19 mouse cellular contexts compared by ENCODE assay signal in genomic region chr2:67797561-67797960, GRCm38 (mm10).
"Had no signal": no experiment of that assay in that cellular context is flagged by ENCODE, and none has a peak within 500 bp of the region (broad histone marks: within the 10 kb centered on the region; RNA-seq: fewer than 3 reads in every experiment).

No protein-coding gene starts in this region.

- H3K36me3 ChIP-seq: midbrain, embryonic 10.5 days; midbrain, embryonic 12.5 days; neural tube, embryonic 13.5 days; neural tube, embryonic 15.5 days; stomach, embryonic 15.5 days had no signal

- H3K9ac ChIP-seq: lung, embryonic 14.5 days; midbrain, embryonic 12.5 days; neural tube, embryonic 13.5 days; neural tube, embryonic 15.5 days; stomach, embryonic 15.5 days had no signal

- ATAC-seq: midbrain, embryonic 16.5 days had no signal

- H3K4me3 ChIP-seq: midbrain, embryonic 10.5 days; midbrain, embryonic 12.5 days; myocyte; neural tube, embryonic 13.5 days; neural tube, embryonic 15.5 days; stomach, embryonic 15.5 days had no signal

- H3K9me3 ChIP-seq: midbrain, embryonic 10.5 days; midbrain, embryonic 12.5 days; neural tube, embryonic 15.5 days; stomach, embryonic 15.5 days had no signal

- H3K27me3 ChIP-seq: midbrain, embryonic 12.5 days; neural tube, embryonic 13.5 days; neural tube, embryonic 15.5 days; stomach, embryonic 15.5 days had no signal

- H3K27ac ChIP-seq: midbrain, embryonic 10.5 days; midbrain, embryonic 12.5 days; neural tube, embryonic 13.5 days; neural tube, embryonic 15.5 days; stomach, embryonic 15.5 days; stomach, postnatal 0 days had no signal

- H3K4me2 ChIP-seq: lung, embryonic 14.5 days; midbrain, embryonic 12.5 days; neural tube, embryonic 13.5 days; neural tube, embryonic 15.5 days; stomach, embryonic 15.5 days had no signal

- DNase-seq: lung, adult 18-20 months; lung, embryonic 14.5 days; lung, postnatal 10 days; lung, postnatal 4 days; midbrain, embryonic 14.5 days; retina, postnatal 1 day; right cerebral cortex, adult 18-20 months; right cerebral cortex, postnatal 14 days; thymus, adult 2 months; thymus, postnatal 25 days; thymus, postnatal 4 days had no signal

- H3K4me1 ChIP-seq: midbrain, embryonic 10.5 days; midbrain, embryonic 12.5 days; neural tube, embryonic 13.5 days; neural tube, embryonic 15.5 days; stomach, embryonic 15.5 days had no signal
